Mouse (Mus musculus) bone marrow, adult 2 months (tissue): ENCODE measurements around the gene Tesk1.

Source experiments
- CTCF ChIP-seq: fragments of 200-500 bp; IDR thresholded peaks from 2 replicates; pipeline ENCODE4 v1.5.1; 2011; ENCODE audit warnings: low read length, control low read depth; ENCODE audit not compliant: control insufficient read depth, insufficient read depth
- POLR2A ChIP-seq: fragments of 200-500 bp; IDR thresholded peaks from 2 replicates; pipeline ENCODE4 v1.6.1; 2011; ENCODE audit warnings: low read depth, mild to moderate bottlenecking, control low read depth, low read length, borderline replicate concordance; ENCODE audit not compliant: control insufficient read depth

DNA sequence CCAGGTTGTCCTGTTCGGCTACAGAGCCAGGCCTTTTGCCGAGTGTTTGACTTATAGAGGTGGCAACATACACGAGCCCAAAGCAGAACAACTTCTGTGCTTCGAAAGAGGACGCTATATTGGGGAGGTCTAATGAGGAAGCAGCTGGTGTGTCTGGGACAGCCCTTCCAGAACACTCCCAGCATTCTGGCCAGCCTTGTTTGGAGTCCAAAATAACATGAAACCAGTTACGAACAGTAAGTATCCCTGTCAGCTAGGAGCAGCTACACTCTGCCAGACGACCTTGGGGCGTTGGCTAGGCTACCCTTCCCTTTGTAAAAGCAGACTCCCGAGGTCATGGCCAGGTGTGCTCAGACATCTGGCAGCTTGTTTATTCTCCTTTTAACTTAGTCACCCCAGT lies 39.5 kb upstream of the Tesk1 start:
- TF ChIP-seq CTCF (no peak), POLR2A (no peak)
